Mouse (Mus musculus) cortical plate, adult 2 months (tissue): Measurements from ENCODE around the gene Nup160.

ENCODE experiments used
- CTCF ChIP-seq: fragments of 200-500 bp; IDR thresholded peaks from 2 replicates; pipeline ENCODE4 v1.5.1; 2011; ENCODE audit warnings: mild to moderate bottlenecking, control low read depth, low read length; ENCODE audit not compliant: insufficient read depth; ENCODE audit errors: extremely low read depth
- POLR2A ChIP-seq: fragments of 200-500 bp; IDR thresholded peaks from 2 replicates; pipeline ENCODE4 v1.6.1; 2011; ENCODE audit warnings: mild to moderate bottlenecking, low read length, control low read depth; ENCODE audit not compliant: insufficient read depth; ENCODE audit errors: extremely low read depth

DNA sequence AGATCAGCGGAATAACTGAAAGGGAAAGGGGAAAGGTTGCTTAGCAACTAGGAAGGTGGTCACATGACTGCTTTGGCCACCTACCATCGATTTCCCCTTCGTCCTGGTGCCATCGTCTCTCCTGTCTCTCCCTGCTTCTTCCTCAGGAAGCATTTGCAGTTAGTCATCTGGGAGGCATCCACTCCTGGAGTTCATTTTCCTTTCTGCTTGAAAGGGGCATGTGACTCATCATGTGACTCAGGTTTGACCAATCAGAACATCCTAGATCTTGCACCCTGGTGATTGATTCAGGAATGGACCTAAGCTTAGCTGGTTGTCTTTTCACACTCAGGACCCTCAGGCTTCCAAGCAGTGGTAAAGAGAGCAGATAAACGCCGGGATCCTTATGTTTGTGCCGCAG is 40.2 kb upstream of the Nup160 start:
- TF ChIP-seq POLR2A (no peak), CTCF (no peak)
